ENCODE assay signal across 23 mouse cellular contexts in the genomic region with DNA sequence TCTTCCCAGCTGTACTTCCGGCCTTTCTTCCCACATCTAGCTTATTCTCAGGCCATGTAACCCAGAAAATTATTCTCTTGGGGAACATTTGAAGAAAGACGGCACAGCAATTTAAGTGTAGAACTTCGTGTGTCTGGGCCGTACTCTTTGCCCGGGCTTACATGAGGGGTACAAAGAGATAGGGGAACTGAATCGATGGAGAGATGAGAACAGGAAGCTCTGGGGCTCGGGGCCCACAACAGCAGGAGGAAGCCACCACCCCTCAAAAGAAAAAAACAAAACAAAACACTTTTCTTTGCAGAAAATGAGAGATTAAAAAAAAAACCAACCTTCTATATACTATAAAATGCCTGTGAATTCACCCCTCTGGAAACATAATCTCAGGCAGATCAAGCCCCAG. TPM values are rescaled to one million over a fixed set of nuclear protein-coding genes. Genes with fewer than 3 reads are reported as not detected.
DNase-seq lines count a peak whose midpoint lies in the region; ATAC-seq lines count a peak whose summit lies in the region.
"Had no signal": no experiment of that assay in that cellular context is flagged by ENCODE, and none has a peak within 500 bp of the region (broad histone marks: within the 10 kb centered on the region; RNA-seq: fewer than 3 reads in every experiment).

No protein-coding gene starts in this region.

- no peak for DNase-seq in heart, embryonic 10.5 days (ENCODE audit: low spot score)
- DNase-seq in CD4-positive helper T cell, adult 2 months (ENCODE audit: low read depth, low spot score) = peak; percentile 50
- no peak for DNase-seq in layer of hippocampus, postnatal 10 days (ENCODE audit: low spot score in 2 of 2)
- no peak for DNase-seq in urinary bladder, postnatal 36 days (ENCODE audit: low spot score in 2 of 2)
- DNase-seq: adrenal gland, postnatal 10 days; cerebellum, postnatal 10 days; gastrocnemius, postnatal 10 days; heart, adult 2 months; heart, postnatal 14 days; kidney, adult 11 months; left cerebral cortex, postnatal 4 days; liver had no signal

- WGBS in heart, embryonic 14.5 days = 67% methylated on average over 7 of the region's 7 CpGs
- 73% methylated on average over 7 of the region's 7 CpGs for WGBS in heart, embryonic 10.5 days

- H3K4me2 ChIP-seq in heart, embryonic 14.5 days (ENCODE audit: low read length) = peak overlapping the region; percentile 31; the same call in 1 of the 2 replicates
- H3K4me2 ChIP-seq: embryonic facial prominence, embryonic 12.5 days; forebrain, embryonic 13.5 days; hindbrain, embryonic 15.5 days had no signal

- H3K27me3 ChIP-seq in heart, embryonic 14.5 days (ENCODE audit: control insufficient read depth, insufficient read depth, low read length) = 0 out of 2 replicates have a peak, but pooled peaks cover 6% of the 10 kb centered on the region
- H3K27me3 ChIP-seq in heart, embryonic 10.5 days (ENCODE audit: insufficient read depth, poor library complexity, severe bottlenecking) = peaks cover 30% of the 10 kb centered on the region; the same call in 1 of the 2 replicates
- no peaks in the 10 kb centered on the region for H3K27me3 ChIP-seq in megakaryocyte, embryonic 14.5 days (replicated peaks)
- H3K27me3 ChIP-seq: embryonic facial prominence, embryonic 12.5 days; forebrain, embryonic 13.5 days; hindbrain, embryonic 15.5 days had no signal

- no peak overlapping the region for H3K9ac ChIP-seq in heart, embryonic 14.5 days (ENCODE audit: low read length)
- H3K9ac ChIP-seq: embryonic facial prominence, embryonic 12.5 days; forebrain, embryonic 13.5 days; hindbrain, embryonic 15.5 days had no signal

- H3K27ac ChIP-seq in heart, embryonic 14.5 days (replicated peaks in 1 of 2; ENCODE audit: control insufficient read depth in 1 of 2, insufficient read depth in 1 of 2, low read depth in 2 of 2, low read length in 2 of 2) = no peak overlapping the region
- no peak overlapping the region for H3K27ac ChIP-seq in heart, embryonic 10.5 days
- H3K27ac ChIP-seq: embryonic facial prominence, embryonic 12.5 days; forebrain, embryonic 13.5 days; heart, adult 2 months; hindbrain, embryonic 15.5 days; layer of hippocampus, adult 2 months; stomach, postnatal 0 days had no signal

- ATAC-seq in heart, embryonic 14.5 days (ENCODE audit: insufficient number of reproducible peaks, insufficient read depth, low FRiP score, low read depth) = no peak
- no peak for ATAC-seq in megakaryocyte, adult 5-6 weeks (ENCODE audit: poor library complexity, severe bottlenecking)
- ATAC-seq in inflammation-experienced regulatory T-cells, adult 6 months = peak; percentile 38
- ATAC-seq: forebrain, embryonic 13.5 days had no signal

- H3K4me1 ChIP-seq in heart, embryonic 14.5 days (ENCODE audit: control insufficient read depth in 2 of 2, insufficient read depth in 2 of 2, low read length in 2 of 2) = peaks cover 0 to 4% of the 10 kb centered on the region in 2 experiments; a peak in 1 of 4 replicates
- H3K4me1 ChIP-seq in heart, embryonic 10.5 days = peaks cover 34% of the 10 kb centered on the region
- peaks cover 100% of the 10 kb centered on the region for H3K4me1 ChIP-seq in megakaryocyte, embryonic 14.5 days
- H3K4me1 ChIP-seq: forebrain, embryonic 13.5 days had no signal

- H3K36me3 ChIP-seq in heart, embryonic 14.5 days (ENCODE audit: control insufficient read depth, insufficient read depth, low read length) = no peaks in the 10 kb centered on the region
- no peaks in the 10 kb centered on the region for H3K36me3 ChIP-seq in heart, embryonic 10.5 days
- H3K36me3 ChIP-seq in megakaryocyte, embryonic 14.5 days (replicated peaks; ENCODE audit: low read length) = peaks cover 97% of the 10 kb centered on the region
- H3K36me3 ChIP-seq: embryonic facial prominence, embryonic 12.5 days; hindbrain, embryonic 15.5 days; midbrain, embryonic 10.5 days had no signal

- H3K9me3 ChIP-seq in heart, embryonic 14.5 days (ENCODE audit: control insufficient read depth, low read length) = no peaks in the 10 kb centered on the region
- H3K9me3 ChIP-seq in heart, embryonic 10.5 days = no peaks in the 10 kb centered on the region
- H3K9me3 ChIP-seq in megakaryocyte, embryonic 14.5 days = 0 out of 2 replicates have a peak, but pooled peaks cover 6% of the 10 kb centered on the region
- H3K9me3 ChIP-seq: embryonic facial prominence, embryonic 12.5 days; forebrain, embryonic 13.5 days; hindbrain, embryonic 15.5 days; midbrain, embryonic 10.5 days had no signal

- H3K4me3 ChIP-seq in heart, embryonic 14.5 days (ENCODE audit: control insufficient read depth in 1 of 2, insufficient read depth in 1 of 2, low read depth in 1 of 2, low read length in 2 of 2) = no peak overlapping the region
- no peak overlapping the region for H3K4me3 ChIP-seq in heart, embryonic 10.5 days
- peak overlapping the region; percentile 21 for H3K4me3 ChIP-seq in megakaryocyte, embryonic 14.5 days (replicated peaks)
- H3K4me3 ChIP-seq: embryonic facial prominence, embryonic 12.5 days; erythroblast, embryonic 14.5 days; forebrain, embryonic 13.5 days; heart, adult 2 months; hindbrain, embryonic 15.5 days; layer of hippocampus, adult 2 months; midbrain, embryonic 10.5 days had no signal

RNA-seq across cellular contexts. Expression of a gene that starts 41.5 kb away (rescaled TPM):
- polyA plus RNA-seq in heart, embryonic 14.5 days (2014; fragmentation: Nextera tagmentation; extraction: Ambion mirVana) = 0.07 TPM in 2 replicates
- polyA plus RNA-seq in heart, embryonic 10.5 days (2016; fragmentation: Nextera tagmentation; extraction: Ambion mirVana) = 0.31 and 0.50 TPM in 2 replicates
- polyA plus RNA-seq in megakaryocyte, embryonic 14.5 days (2012; ENCODE audit: insufficient read depth, low replicate concordance) = 0.64 and 1.1 TPM in 2 replicates
- total RNA-seq in megakaryocyte, adult 5-6 weeks (2015) = 1.0 and 1.5 TPM in 2 replicates
- 1.7 and 2.6 TPM in 2 replicates for total RNA-seq in megakaryocyte, adult 5-6 weeks (2017)
- not detected for polyA plus RNA-seq in inflammation-experienced regulatory T-cells, adult 6 months (2017; shearing (Covaris generic))
- under 1 TPM; 0.11 to 0.13 TPM for total RNA-seq in layer of hippocampus, postnatal 10 days (2021)
- total RNA-seq: heart, adult 2 months had no signal
- polyA plus RNA-seq: erythroblast, embryonic 14.5 days; forebrain, embryonic 13.5 days had no signal

RNA-seq across cellular contexts. Expression of a gene that starts 57.8 kb away (rescaled TPM):
- 2.1 and 2.4 TPM in 2 replicates for polyA plus RNA-seq in heart, embryonic 14.5 days (2014; fragmentation: Nextera tagmentation; extraction: Ambion mirVana)
- polyA plus RNA-seq in heart, embryonic 10.5 days (2016; fragmentation: Nextera tagmentation; extraction: Ambion mirVana) = 4.9 and 5.0 TPM in 2 replicates
- 136 and 290 TPM in 2 replicates for polyA plus RNA-seq in megakaryocyte, embryonic 14.5 days (2012; ENCODE audit: insufficient read depth, low replicate concordance)
- total RNA-seq in megakaryocyte, adult 5-6 weeks (2015) = 3.6 and 4.3 TPM in 2 replicates
- 7.3 and 7.4 TPM in 2 replicates for total RNA-seq in megakaryocyte, adult 5-6 weeks (2017)
- polyA plus RNA-seq in inflammation-experienced regulatory T-cells, adult 6 months (2017; shearing (Covaris generic)) = 10 to 100 TPM; 27.9 to 51.6 (median 43.6) TPM
- under 1 TPM; 0.59 to 0.78 TPM for total RNA-seq in layer of hippocampus, postnatal 10 days (2021)
